Mouse (Mus musculus): ENCODE results near the gene Cc2d2b.

The Cc2d2b gene

DNA sequence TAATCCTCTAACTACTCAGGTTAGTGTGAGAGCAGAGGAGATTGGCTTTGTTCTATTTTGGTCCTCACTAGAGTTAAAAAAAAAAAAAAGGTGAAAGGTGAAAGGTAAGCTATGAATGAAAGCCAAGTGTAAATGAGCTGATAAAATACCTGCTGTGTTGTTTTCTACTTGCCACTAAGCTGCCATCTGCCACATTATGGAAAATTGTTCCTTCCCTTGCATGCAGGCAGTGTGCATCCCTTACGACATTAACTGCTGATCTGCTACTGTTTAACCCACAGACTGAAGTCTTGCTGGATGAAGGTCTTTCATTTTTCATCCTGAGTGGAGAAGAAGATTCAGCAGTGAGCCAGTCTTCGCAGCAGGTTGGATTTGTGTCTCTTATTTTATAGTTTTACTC, 11.5 kb downstream of the Cc2d2b start:
- DNase-seq = peak in 1 of 2 experiments; percentile 29

DNA sequence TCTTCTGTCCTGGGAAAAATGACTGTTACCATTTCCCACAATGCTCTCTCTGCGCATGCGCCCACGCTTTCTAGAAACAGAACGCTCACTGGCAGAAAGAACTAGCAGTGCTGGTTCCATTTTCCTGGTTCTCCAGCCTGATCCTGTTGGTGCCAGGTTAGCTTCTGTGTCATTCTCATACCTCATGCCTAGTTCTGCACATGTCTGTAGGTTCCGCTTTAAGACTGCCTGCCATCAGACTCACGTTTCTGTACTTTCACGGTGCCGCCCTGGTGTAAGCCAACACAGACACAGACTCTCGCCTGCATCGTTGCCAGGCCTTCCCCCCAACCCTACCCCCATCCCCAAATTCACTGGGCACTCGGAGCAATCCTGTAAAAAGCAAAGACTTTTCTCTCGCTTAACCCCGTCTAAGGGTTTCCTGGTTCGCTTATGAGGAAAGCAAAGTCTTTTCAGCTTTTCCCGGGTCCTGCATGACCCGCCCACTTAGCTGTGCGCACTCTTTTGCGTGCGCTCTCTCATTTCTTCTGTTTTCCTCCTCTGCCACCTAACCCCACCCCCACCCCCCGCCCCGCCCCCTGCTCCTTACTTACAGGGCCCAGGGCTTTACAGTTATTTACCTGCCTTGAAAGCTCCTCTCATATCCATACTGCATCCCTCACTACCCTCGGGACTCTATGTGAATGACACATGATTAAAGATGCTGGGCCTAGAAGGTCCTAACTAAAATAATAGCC, 13.6 kb downstream of the Cc2d2b start:
- peak in 1 of 2 experiments; percentile 15 for DNase-seq

DNA sequence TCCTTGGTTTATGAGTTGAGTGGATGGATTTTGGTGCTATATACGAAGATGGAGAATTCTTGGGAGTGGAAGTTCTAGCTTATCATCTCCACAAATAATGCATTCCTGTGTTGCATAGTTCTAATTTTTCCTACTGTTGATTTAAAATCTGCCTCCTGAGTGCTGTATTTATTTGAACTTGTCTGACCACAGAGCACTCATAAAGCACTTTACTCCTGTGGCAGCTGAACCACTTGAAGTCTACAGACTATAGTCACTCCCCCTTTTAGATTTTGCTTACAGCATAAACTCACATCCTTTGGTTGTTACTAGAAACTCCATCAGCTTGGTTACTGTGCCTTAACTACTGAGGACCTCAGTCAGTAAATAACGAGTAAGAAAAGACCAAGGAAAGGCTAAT, 18.6 kb downstream of the Cc2d2b start:
- DNase-seq = no peak

DNA sequence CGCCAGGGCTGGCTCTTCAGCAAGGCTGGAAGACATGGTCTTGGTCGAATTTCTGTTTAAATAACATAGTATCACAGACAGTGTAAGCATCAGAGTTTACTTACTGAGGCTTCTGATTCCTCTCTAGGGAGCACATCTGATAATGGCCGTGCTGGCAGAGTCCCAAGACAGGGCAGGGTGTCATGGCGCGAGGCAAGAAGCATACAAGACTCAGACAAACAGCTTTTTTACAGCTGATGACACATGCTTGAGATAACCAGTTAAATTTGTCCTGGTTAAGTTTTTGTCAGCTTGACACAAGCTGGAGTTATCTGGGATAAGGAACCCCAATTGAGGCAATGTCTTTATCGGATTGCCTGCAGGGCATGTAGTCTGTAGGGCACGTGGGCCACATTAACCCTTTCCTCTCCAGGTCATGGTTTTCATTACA, 20.8 kb downstream of the Cc2d2b start:
- DNase-seq = no peak

DNA sequence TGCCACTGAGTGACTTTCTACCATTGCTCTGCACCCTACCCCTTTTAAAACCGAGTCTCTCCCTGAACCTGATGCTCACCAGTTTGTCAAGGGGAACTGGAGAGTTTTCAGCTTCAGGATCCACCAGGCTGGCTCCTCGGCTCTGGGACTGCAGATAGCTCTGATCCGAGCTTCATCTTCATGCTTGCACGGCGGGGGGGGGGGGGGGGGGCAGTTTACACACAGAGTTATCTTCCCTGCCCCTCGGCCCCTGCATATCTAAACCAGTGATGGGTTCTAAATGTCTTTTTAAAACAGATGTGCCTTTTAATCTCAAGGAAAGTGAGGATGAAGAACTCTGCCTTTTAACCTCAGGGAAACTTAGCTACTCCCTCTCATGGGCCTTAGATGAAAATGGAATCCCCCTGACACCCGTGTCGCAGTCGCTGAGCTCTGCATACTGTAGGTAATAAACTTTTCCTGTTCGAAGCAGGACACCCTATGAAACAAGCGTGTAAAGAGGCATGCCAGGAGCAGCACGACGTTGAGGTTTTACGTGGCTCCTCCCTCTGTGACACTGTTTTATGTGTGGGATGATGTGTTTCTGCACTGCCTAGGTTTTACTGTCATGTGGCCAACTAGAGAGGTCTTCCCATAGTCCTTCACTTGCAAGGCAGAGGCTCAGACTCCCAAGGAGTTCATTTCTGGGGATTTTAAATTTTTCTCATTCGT, 39.6 kb downstream of the Cc2d2b start:
- no peak for DNase-seq

DNA sequence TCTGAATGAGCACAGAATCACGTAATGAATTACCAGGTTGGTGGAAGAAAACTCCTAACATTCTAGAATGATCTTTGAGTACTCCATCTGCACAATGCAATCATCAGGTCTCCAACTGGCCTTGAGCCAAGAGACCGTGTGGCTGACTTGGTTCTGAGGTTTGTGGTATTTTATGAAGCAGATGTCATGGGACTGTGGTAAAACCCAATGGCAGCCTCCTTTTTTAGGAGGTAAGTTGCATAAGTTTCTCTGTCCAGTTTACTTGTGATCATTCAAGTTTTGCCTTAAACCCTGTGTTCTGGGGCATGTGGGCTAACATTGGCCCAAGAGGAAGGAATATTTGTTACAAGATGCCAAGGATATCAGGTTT, 40.1 kb downstream of the Cc2d2b start:
- no peak for DNase-seq

DNA sequence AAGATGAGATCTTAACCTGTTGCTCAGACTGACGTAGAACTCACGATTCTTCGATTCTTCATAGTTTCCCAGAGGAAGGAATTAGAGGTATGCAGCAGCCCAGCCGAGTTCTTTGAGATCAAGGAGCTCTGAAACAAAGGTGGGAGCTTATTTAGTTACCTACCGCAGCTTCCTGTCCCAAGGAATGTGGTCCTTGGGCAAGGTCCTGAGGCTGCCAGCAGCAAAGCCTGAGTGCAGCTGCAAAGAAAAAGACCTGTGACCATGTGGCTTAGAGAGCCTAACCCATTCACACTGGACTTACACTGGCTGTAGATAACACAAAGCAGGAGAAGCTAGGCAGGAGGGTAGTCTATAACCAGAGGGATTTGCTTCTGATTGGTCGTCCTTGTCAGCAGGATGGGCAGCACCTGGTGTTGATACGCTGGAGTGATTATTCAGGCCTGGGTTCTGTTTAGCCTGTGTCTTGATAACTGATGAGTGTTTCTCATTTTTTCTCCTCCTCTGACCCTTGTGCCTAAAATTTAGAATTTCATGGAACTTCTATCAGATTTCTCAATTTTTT, 56.7 kb downstream of the Cc2d2b start:
- no peak for DNase-seq

DNA sequence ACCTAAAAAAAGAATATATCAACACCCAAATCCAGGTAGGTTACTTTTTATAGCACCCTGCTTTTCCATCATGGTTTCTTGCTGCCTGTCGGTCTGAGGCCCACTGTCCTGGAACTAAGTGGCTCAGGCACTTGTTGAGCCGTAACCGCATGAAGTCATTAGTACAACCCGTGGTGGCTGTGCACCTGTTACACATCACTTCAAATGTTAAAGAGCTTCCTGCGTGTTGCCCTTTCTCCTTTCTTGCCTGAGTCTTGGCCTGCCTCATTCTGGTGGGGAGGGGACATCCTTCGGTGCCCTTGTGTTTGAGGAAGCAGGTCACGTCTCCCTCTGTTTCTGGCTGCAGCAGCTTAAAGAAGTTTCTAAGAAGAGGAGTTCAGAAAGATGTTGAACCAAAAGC, 61.3 kb downstream of the Cc2d2b start:
- no peak for DNase-seq

DNA sequence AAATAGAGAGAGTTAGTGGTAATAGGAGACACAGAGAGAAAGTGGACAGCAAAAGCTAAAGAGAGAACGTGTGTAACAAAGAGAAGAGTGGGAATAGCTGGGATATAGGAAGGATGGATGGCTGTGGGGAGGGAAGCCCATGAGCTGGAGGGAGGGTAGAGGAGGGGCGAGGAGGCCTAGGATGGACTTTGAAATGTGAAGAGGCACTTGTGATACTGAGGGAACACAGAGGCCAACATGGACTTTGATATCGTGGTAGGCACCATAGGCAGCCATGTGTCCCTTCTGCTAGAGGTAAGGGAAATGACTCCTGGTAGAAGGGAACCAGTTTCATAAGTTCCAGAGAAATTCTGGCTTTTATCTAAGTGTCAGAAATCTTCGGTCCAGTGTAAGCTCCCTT, 63.3 kb downstream of the Cc2d2b start:
- DNase-seq = no peak

DNA sequence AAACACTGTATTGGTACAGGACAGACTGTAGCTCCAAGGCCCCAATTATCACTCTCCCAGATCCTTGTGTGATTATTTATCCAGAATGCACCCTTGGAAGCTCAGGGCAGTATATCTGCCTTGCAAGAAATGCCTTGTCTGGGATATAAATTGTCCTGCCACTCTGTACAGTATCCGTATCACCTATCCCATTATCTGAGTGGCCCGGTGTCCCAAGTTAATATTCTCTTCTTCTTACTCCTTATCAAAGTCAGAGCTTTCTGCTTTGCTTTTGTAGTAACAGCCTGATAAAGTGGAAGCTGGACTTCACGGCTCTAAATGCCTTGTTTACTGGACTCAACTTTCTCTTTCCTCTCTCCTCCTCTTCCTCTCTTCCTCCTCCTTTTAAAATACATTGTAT, 64.2 kb downstream of the Cc2d2b start:
- no peak for DNase-seq

DNA sequence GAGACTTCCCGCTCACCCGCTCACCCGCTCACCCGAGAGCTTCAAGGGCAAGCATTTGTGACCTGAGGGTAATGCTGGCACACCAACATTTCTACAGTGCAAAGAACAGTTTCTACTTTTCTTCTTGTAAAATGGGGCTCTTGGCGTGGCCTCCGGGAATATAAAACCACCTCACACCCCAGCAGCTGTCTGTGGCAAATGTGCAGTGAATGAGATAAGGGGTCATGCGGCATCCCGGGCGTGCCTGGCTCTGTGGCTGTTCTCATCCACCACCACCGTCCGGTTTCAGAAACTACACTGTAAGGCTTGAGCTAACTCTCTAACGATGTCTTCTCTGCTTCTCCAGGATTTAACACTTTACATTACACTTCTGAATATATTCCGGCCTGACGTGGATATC, 64.8 kb downstream of the Cc2d2b start:
- DNase-seq = no peak

DNA sequence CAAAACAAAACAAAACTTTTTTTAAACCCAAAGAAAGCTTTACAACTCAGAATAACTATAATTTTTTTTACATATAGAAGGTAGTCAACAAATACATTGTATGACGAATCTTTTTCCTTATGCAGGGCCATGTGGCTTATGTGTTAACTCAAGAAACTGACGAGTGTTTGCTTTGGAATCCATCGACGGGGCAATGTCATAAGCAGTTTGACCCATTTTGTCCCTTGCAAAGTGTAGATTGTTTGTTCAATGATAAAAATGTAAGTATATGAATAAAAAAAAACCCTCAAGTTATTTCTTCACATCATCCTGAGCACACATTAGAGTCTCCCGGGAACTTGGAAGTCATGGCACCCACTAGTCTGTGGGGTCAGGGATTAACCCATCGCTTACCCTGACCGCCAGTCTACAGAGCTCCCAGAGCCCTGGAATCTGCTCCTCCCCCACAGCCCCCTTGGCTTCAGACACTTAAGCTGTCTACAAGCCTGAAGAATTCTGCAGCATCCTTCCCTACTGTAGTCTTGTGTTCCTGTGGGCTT, 67.2 kb downstream of the Cc2d2b start:
- DNase-seq = no peak

DNA sequence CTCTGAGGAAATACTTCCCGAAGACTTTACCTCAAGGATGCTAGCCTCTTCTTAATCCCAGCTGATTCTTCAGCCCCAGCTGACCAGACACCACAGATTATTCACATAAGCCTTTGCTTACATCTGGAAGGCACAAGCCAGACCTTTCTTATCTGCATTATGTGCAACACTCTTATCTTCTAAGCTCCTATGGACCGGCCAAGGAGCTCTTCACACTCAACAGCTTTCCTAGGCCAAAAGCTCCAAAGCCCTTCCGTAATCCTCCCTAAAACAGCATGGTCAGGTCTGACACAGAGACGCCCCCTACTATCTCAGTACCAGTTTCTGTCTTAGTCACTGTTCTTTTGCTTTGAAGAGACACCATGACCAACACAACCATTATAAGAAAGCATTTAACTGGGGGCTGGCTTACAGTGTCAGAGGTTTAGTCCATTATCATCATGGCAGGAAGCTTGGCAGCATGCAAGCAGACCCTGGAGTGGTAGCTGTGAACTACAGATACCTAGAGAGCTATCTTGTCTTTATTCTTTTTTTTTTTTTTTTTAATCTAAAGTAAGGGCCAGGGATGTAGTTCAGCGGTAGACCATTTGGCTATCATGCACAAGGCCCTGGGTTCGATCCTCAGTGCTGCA, 69.5 kb downstream of the Cc2d2b start:
- DNase-seq = no peak

DNA sequence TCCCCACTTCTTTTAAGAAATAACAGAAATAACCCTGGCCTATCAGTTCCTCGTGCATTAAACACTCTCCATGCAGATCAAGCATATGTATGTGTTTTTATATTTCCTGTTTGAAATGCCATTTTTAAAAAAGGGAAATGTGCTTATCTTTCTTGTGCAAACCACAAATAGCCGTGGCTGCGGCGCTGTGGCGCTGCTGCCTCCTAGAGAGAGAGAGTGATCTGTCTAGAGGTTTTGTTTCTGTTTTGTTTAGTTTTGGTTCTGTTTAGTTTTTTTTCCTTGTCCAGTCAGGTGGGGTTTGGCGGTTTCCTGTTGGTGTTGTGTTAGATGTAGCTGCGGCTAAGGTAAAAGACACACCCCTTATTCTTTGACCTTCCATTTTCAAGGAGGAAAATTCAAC, 70.2 kb downstream of the Cc2d2b start:
- DNase-seq = no peak

DNA sequence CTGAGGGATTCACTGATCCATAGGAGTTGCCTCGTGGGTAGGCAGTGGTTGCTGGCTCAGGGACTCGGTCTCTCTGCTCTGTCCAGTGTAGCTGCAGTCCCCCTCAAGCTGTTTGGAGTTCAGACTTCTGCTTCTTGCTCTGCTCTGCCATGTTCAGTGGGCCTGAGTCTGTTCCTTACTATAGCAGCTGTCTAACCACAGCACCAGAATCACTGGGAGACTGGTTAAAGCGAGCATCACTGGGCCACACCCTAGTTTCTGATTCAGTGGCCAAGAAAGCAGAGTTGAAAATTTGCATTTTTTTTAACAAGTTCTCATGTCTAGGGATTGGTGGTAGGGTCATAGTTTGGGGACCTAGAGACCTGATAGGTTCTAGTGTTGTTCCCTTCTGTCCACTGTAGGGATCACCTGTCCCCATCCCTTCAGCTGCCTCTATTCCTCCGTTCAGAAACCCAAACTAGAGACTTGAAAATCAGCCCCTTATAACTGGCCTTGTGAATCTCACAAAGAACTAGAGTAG, 72.8 kb downstream of the Cc2d2b start:
- no peak for DNase-seq

DNA sequence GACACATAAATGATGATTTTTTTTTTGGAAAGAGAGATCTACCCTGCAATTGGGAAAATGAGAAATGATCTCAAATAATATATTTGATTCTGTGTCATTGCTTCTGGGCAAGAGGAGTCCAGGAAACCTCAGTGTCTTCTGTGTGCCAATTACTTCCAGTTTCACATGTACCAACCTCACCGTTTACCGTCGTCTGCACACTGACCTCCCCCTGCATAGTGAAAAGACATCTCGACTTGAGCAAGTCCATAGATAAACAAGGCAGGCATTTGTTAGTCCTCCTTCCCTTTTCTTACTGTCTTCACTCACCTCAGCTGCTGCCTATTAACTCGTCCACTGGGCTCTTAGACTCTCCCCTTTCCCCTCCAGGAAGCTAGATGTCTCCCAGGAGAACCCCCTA, 77.1 kb downstream of the Cc2d2b start:
- DNase-seq = no peak

DNA sequence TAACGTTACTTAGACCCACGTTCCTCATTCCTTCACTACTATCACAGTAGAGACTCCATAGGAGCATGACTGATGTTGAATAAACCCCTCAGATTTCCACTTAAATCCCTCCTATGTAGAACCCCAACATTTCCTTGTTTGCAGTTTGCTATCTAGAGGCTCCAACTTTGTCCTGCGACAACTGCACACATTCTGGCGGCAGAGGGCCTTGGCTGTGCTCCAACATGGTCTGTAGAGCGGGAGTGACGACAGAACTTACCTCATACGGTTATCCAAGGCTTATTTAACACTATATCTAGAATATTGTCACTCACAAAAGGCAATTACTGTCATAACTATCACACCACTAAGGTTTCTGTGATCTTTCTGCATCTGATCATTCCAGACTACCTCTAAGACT, 78.2 kb downstream of the Cc2d2b start:
- DNase-seq = no peak

DNA sequence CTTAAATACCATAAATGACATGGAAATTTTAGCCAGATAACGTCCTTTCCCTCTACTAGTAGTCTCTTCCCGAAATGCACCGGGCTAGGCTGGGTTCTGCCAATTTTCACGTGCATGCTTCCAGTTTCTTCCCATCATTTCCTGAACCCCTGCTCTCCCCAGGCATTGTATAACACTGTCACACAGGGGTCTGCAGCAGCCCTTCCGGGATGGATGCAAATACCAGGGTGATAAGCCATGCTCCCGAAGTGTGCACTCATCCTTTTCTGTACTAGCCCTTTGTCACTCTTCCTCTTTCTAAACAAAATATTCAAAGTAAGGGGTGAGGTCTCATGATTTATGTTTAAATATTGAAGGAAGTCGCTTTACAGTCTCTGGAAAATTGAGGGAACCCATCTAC, 81.6 kb downstream of the Cc2d2b start:
- DNase-seq = no peak

DNA sequence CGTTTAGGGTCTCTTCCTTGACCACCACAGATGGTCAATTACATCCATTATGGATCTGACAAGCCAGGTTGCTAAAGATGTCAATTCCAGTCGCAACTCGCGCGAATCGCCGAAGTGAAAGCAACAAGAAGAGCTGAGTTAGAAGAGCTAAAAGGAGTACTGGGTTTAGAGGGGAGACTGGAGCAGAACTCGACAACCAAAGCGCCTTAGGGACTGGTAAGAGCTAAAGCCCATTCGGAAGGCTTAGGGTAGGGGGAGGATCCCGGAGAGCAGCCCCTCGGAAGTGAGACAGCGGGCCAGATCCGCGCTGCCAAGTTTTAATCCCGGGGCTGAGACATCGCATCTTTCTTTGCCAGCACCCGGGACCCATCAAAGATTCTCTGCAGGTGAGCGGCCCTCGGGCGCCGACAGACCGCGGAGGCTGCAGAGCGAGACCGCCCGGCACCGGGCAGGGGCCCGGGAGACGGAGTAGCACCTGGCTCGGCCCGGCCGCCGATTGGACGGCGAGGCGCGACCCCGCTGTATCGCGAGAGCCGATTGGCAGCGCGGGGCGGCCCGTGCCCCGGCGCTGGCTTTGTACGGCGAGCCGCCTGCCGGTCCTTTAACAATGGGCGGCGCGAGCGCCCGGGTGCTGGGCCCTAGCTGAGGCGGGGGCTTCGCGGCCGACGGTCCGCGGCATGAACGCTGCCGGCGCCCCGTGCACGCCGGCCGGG, 82.3 kb downstream of the Cc2d2b start, which contains the start of gene Ccnj:
Ccnj (plus strand) TSS at position 577 of the 713 bp plus-strand sequence.
- peak; percentile 94 to 95 for DNase-seq

DNA sequence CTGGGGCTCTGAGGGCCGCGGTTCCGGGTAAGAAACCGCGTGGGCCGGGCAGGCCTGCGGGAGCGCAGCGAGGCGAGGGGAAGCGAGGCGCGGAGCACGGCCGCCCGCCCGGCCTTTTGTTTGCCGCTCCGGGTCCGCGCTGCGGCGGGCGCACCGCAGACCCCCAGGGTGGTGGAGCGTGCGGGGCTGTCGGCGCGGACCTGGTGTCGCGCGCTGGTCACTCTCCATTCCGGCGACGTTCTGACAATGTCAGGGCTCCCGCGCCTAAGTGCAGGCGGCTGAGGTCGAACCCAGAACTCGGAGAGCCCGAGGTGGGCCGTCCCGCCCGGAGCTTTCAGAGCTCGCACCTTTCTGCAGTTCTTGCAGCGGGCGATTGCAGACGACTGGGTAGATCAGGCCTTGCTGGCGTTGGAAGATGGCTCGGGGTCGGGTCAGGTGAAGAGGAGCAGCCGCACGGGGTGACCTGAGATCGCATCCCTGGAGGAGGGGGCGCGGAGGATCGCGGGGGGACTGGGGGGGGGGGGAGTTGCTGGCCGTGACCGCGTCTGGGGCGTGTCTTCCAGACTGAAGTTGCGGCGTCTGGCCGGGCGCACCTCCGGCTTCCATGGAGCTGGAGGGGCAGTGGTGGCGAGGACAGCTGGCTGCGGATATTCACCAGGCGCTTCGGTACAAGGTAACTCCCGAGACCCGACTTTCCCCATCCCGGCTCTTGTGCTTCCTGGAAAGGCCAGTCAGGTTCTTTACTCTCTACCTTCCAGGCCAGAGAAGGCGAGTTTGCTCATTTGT, 83.1 kb downstream of the Cc2d2b start:
- peak; percentile 23 to 35 for DNase-seq

DNA sequence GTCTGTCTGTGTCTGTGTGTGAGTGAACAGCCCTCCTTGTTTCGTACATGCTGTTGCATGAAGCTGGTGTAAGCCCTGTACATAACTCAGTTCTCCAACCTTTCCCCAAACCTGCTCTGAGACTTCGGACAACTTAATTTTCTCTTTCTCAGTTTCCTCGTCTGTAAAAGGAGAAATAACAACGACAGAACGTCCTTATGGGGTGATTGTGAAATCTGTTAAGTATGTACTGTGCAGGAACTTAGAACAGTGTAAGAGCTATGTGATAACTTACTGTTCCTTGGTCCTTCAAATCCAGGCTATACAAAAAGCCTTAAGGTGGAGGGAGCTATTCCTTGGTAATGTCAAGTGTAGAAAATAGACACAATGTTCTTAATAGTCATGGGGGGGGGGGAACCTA, 83.8 kb downstream of the Cc2d2b start:
- DNase-seq = no peak

DNA sequence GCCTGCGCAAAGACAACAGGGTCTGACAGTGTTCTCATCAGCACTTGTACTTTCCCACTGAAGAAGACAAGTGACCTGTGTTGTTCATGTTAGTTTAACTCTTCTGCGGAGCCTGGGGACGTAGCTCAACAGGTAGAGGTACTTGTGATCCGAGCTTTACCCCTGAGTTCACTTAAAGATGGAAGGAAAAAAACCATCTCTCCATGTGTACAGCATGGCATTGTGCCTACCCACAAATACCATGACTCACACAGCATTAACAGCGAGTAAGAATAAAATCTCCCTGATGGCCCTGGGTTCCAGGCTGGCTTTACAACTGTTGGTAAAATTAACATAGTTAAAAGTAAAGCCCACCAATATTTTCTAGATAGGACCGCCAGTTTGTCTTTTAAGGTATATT, 85.9 kb downstream of the Cc2d2b start:
- no peak for DNase-seq
